Mouse (Mus musculus): ENCODE data around the gene Lztfl1.

GRCm38 (mm10) chr9:123731271-123731670 is 13.8 kb upstream of the Lztfl1 start:
- no peak for TF ChIP-seq CTCF (IDR thresholded peaks at IDR 0.05)
- TF ChIP-seq EP300 (IDR thresholded peaks at IDR 0.05; ENCODE audit: insufficient read depth, low read depth, low read length) = no peak
- no peak for TF ChIP-seq POLR2A (IDR thresholded peaks at IDR 0.05; ENCODE audit: insufficient read depth, low read depth, low read length)

Measured in heart, adult 2 months (tissue).